Mouse (Mus musculus) effector memory CD4-positive, alpha-beta T cell, adult 7 months (primary cell): ENCODE data around the gene Gm14401. TPM values are rescaled to one million over a fixed set of nuclear protein-coding genes. Genes with fewer than 3 reads are reported as not detected.

Source experiments
- polyA plus RNA-seq: library from polyadenylated mRNA; unstranded; fragments of 100-300 nt; shearing (Covaris generic); gene quantifications from one replicate; pipeline ENCODE4 v1.2.1, GENCODE M21; 2017

Gm14401 gene
- not detected for polyA plus RNA-seq

DNA sequence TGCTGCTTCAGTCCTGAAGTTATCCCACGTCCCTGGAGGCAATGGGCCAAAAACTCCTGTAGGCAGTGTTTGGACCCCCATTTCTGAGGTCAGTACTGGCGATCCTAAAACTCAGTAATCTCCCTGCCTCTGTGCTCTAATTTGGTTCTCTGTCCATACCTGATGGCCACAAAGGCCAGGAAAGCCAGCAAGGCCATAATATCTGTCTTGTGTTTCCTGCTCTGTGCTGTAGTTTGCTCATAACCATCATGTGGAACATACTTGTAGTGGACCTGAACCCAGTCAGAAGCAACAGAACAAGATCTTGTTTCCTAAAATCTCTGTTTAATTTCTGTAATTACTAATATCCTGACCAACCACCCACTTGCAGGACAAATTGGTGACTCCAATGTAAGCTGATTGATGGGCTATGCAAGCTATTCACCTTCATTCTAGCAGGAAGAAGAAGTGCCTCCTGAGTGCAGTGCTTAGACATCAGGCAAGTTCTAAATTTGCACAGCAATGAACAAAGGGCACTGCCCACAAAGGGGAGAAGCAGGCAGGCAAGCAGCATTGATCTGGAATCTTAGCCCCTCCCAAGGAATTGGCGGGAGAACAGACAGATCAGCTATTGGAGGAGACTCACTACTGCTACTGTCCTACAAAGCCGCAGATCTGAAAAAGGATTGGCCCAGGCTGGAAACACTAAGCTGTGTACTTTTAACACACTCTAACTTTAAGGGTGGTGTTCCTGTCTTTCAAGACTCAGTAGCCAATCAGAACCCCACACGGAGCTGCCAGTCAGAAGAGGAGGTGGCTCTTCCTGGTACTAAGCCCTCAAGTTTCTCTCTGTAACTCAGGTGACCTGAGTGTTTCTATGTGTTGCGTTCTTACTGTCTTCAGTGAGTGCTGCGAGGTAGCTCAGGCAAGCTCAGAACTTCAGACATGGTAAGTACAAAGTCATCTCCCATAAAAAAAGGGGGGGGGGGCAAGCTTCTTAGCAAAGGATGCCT lies at the start of gene Gm14401:
TSS of gene Gm14401 (plus strand) at position 889 of the 992 bp plus-strand sequence.

Other genes with a start within 250 kb of the Gm14401 start
- gene Gm14408, start 243.2 kb upstream of the Gm14401 start, polyA plus RNA-seq, result not detected
- gene Gm14296, start 146.5 kb upstream of the Gm14401 start, polyA plus RNA-seq, result 1.2 TPM
- 0.24 TPM for gene Gm14419, start 73.4 kb upstream of the Gm14401 start, polyA plus RNA-seq
- gene Gm14410, start 132.1 kb downstream of the Gm14401 start, polyA plus RNA-seq, result 5.8 TPM
- gene Gm14409, start 192.7 kb downstream of the Gm14401 start, polyA plus RNA-seq, result not detected
- gene Gm14412, start 250.0 kb downstream of the Gm14401 start, polyA plus RNA-seq, result not detected